Mouse (Mus musculus): Measurements from ENCODE around the gene Ctf2.
A peak's percentile ranks its signal among the peaks of the same experiment; 100 is the strongest.

The Ctf2 gene

GRCm38 (mm10) chr7:127685304-127686018 is 46.5 kb downstream of the Ctf2 start:
- DNase-seq, result peak; percentile 58

GRCm38 (mm10) chr7:127681888-127682553 is 49.9 kb downstream of the Ctf2 start:
- no peak for DNase-seq

DNA sequence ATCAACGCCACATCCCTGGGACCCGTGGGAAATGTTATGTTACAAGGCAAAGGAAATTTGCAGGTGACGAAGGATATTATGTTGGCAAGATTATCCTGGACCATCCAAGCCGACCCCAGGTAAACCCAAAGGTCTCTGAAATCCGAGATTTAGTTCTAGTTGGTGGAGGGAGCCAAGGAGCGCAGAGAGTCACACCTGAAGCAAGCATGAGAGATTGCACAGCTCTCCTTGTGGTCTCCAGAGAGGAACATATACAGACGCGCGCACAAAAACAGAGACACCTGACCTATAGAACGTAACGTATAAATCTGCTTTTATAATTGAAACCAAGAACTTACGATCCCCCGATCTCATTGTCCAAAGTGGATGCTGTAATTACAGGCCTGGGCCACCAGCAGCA is 51.4 kb downstream of the Ctf2 start:
- no peak for DNase-seq

GRCm38 (mm10) chr7:127678811-127679210 is 53.2 kb downstream of the Ctf2 start:
- no peak for DNase-seq

DNA sequence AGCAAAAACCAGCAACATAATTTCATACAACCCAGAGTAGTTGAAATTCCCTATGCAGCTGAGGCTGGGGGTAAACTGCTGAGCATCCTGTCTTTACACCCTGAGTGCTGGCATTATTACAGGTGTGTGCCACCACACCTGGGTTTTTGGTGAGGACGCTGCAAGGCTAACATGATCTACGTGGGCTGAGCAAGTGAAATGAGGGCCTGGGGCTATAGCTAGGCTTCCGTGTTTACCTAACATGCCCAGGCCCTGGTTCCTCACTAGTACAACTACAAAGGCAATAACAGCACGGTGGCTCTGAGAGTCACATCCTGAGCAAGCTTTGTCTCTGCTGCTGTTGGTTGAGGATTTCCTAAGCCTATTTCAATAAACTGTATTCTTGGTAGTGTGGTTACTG is 54.4 kb downstream of the Ctf2 start:
- no peak for DNase-seq

DNA sequence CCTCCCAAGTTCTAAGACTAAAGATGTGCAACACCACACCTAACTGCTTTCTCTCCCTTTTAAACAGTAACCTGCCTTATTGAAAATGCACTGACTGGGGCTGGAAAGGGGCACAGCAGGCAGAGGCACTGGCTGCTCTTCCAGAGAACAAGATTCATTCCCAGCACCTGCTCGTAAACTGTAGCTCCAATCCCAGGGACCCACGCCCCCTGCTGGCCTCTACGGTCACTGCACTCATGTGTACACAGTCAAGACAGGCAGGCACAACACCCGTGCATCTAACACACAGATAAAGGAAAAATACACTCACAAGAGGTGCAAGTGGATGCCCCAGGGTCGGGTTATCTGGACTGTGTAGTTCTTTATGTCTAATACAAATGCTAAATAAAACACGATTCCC is 54.9 kb downstream of the Ctf2 start:
- peak; percentile 63 for DNase-seq

GRCm38 (mm10) chr7:127675391-127675811 is 56.6 kb downstream of the Ctf2 start:
- no peak for DNase-seq

GRCm38 (mm10) chr7:127674977-127675376 is 57.0 kb downstream of the Ctf2 start:
- peak; percentile 92 for DNase-seq

GRCm38 (mm10) chr7:127672776-127673175 is 59.2 kb downstream of the Ctf2 start:
- no peak for DNase-seq

GRCm38 (mm10) chr7:127671880-127672774 is 59.8 kb downstream of the Ctf2 start:
- no peak for DNase-seq
